8 mouse cellular contexts compared by ENCODE assay signal in genomic region chr6:84736942-84737341, GRCm38 (mm10).
DNase-seq lines count a peak whose midpoint lies in the region; ATAC-seq and TF ChIP-seq lines count a peak whose summit lies in the region.

No protein-coding gene starts in this region.

- no peak overlapping the region for H3K4me3 ChIP-seq in kidney, embryonic 16.5 days (ENCODE audit: low read length)
- no peak overlapping the region for H3K4me3 ChIP-seq in small intestine, adult 2 months (ENCODE audit: low read depth, low read length)

- TF ChIP-seq POLR2A in small intestine, adult 2 months (IDR thresholded peaks at IDR 0.05; ENCODE audit: low read depth, low read length), result no peak

- no peak for ATAC-seq in kidney, embryonic 16.5 days (ENCODE audit: low FRiP score, low TSS enrichment)

- no peaks in the 10 kb centered on the region for H3K36me3 ChIP-seq in kidney, embryonic 16.5 days (ENCODE audit: insufficient read depth, low read length)
- no peaks in the 10 kb centered on the region for H3K36me3 ChIP-seq in small intestine, adult 2 months (ENCODE audit: control insufficient read depth, insufficient read depth, low read length)

- no peaks in the 10 kb centered on the region for H3K9me3 ChIP-seq in kidney, embryonic 16.5 days (ENCODE audit: low read length)

- intact Hi-C loops in left cerebral cortex, postnatal 25 days (cut with DNase I), result no loop called here

- 61% methylated on average over 3 of the region's 3 CpGs for WGBS in kidney, embryonic 16.5 days
- 54% methylated on average over 3 of the region's 3 CpGs for WGBS in small intestine, adult 2 months

- no peak overlapping the region for H3K9ac ChIP-seq in kidney, embryonic 16.5 days (replicated peaks; ENCODE audit: low read length)

- peak; percentile 50 for DNase-seq in kidney, adult 18-20 months
- peak; percentile 45 for DNase-seq in MEL-GATA-1-ER (ENCODE audit: extremely low read depth, low read depth)
- peak; percentile 38 for DNase-seq in c-Kit-positive CD71-negative TER-119-negative erythroid progenitor cells, embryonic 14.5 days (ENCODE audit: low read depth)
- DNase-seq in heart, adult 9 months (ENCODE audit: low spot score in 2 of 2), result peak; percentile 4 to 11
- peak; percentile 26 to 38 for DNase-seq in left cerebral cortex, postnatal 25 days (ENCODE audit: low spot score in 2 of 2)
- DNase-seq in yolk sac, embryonic 10.5 days (ENCODE audit: low spot score), result no peak

- no peak overlapping the region for H3K4me2 ChIP-seq in kidney, embryonic 16.5 days (replicated peaks; ENCODE audit: low read depth, low read length)

- peak; percentile 59; the same call in 1 of the 2 replicates for TF ChIP-seq CTCF in small intestine, adult 2 months (IDR thresholded peaks at IDR 0.05; ENCODE audit: extremely low read depth, insufficient read length, insufficient replicate concordance, low read depth, low read length)

- H3K27ac ChIP-seq in kidney, embryonic 16.5 days (ENCODE audit: low read length), result no peak overlapping the region
- H3K27ac ChIP-seq in small intestine, adult 2 months (ENCODE audit: insufficient read depth, low read depth, low read length), result no peak overlapping the region

- H3K4me1 ChIP-seq in kidney, embryonic 16.5 days (ENCODE audit: insufficient read depth, low read length), result no peaks in the 10 kb centered on the region
- H3K4me1 ChIP-seq in small intestine, adult 2 months (ENCODE audit: control insufficient read depth, insufficient read depth, insufficient read length, low read length), result no peaks in the 10 kb centered on the region; the same call in 1 of the 2 replicates

- H3K27me3 ChIP-seq in kidney, embryonic 16.5 days (ENCODE audit: insufficient read depth, low read length), result no peaks in the 10 kb centered on the region
- H3K27me3 ChIP-seq in small intestine, adult 2 months (ENCODE audit: control insufficient read depth, insufficient read depth, low read length), result no peaks in the 10 kb centered on the region
